Mouse (Mus musculus): ENCODE measurements around the gene Gm9821.
A peak's percentile ranks its signal among the peaks of the same experiment; 100 is the strongest.

Gm9821 gene

DNA sequence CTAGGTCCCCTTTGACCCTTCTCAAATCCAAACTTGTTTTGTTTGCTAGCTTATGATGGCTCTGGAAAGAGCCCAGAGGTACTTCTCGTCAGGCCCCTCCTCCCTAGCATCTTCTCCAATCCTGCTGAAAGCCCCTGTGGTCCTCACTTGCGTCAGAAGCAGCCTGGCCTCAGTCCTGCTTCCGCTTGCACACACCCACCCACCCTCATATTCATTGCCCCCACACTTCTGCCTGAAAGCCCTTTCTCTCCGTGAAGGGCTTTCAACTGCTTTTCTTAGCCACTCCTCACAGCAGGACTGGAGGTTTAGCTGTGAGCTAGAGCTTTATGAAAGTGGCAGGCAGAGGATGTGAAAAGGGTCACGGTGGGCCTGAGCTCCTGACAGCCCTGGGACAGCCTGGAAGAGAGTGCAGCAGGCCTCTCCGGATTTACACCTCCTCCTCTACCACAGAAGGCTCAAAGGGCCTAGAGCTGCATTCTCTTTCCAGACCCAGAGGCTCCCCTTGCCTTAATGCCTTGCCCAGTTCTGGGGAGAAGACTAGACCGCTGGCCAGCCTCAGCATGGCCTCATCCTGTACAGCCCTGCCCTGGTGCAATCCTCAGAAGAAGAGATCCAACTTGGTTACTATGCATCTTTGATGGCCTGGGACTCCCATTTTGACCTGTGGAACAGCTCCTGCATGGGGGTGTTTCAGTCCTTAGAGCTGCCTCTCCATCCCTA, 28.1 kb downstream of the Gm9821 start:
- no peak for DNase-seq

DNA sequence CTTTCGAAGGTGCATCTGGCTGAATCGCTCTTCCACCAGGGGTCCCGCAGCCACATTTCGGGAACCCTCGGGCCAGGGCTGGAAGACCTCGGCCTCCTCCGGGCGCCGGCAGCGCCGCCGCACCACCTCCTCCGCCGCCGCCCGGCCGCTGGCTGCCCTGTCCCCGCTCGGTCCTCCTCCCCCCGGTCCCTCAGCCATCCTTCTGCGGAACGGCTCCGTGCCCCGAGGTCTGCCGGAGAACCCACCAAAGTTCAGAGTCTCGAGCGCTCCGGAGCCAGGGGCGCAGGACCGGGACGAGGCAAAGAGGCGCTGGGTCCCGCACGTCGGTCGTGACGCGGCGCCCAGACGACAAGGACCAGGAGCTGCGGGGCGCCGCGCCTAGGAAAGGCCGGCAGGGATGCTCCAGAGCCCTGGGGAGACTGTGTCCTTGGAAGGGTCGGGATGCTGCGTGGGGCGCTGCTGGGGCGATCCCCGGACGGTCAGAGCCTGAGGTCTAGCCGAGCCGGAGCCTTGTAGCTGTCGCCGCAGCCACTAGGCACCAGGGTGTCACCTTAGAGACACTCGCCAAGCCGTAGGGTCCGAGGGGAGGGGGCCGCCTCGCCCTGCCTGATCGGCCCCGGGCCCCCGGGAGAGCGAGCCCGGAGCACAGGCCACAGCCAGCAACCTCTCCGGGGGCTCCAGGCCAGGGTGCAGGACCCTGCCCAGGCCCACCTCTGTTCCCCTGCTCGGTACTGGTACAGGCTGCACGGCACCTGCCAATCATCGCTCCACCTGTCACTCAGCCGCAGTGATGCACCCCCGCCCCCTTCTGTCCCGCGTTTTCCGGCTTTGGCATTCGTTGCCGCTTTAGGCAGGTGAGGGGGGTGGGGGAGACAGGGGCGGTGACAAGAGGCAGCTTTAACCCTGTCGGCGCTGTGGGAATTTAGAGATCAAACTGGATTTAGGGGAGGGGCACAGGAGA, 30.4 kb downstream of the Gm9821 start, which contains the start of gene Dgkz:
Gene Dgkz (minus strand): TSS at position 284 of the 961 bp plus-strand sequence.
- DNase-seq, result no peak

DNA sequence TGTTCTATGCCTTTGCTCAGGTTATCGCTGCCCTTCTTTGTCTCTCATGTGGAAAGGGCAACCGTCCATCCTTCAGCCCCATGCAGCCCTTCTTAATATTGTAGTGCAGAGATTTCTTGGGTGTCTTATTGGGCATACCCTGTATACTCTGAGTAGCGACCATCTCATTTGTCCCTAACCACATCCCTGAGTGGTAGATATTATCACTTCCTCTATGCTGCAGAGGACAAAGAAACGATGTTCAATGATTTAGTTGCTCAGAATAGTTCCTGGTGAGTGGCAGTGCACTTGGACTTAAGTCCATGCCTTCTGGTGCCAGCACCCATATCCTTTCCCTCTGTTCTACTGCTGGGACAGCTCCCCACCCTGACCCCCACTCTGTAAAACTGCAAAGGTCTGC, 32.5 kb downstream of the Gm9821 start:
- DNase-seq, result no peak

DNA sequence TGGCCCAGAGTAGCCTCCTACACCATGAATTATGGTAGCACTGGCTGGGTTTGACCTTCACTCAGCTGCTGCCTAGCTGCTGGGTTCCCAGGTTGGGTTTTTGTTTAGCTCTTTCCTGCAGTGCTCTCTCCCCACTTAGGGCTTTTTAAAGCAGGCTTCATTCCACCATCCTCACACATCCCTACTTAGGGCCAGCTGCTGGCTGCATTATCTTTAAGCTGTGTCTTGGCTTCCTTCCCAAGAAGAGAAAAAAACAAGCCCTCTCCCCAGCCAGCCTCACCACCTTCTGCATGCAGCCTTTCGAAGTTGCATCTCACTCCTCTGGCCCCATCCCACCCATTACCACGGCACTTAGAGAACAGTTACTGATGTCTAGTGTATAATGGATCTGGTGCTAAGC, 33.0 kb downstream of the Gm9821 start:
- DNase-seq, result no peak

DNA sequence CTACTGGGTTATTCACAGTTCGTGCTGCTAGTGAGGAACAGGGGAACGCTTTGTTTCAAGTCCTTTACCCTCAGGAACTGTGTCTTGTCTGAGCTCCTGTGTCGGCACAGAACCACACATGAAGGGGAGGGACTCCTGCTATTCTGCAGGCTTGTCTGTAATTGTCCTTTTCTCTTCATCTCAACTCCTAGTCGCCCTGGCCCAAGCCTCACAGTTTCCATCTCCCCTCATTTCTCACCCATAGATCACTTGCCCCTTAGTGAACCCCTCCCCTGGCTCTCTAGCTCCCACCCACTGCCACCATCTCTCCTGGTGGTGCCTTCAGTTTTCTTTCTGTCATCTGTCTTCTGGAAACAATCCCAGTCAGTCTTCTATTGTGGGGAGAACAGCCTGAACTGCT, 34.7 kb downstream of the Gm9821 start:
- no peak for DNase-seq

DNA sequence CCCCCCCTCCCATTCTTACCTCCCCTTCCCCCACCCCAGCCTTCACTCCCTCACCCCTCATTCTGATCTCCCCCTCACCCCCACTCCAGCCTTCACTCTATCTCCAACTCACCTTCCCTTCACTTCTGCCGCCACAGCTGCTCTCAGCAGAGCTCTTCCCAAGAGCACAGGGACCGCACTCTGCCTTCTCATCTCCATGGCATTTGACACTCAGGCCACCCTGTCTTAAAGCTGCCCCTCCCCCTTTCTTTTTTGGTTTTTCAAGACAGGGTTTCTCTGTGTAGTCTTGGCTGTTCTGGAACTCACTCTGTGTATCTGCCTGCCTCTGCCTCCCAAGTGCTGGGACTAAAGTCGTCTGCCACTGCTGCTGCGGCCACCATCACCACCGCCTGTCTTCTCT, 35.3 kb downstream of the Gm9821 start:
- no peak for DNase-seq

DNA sequence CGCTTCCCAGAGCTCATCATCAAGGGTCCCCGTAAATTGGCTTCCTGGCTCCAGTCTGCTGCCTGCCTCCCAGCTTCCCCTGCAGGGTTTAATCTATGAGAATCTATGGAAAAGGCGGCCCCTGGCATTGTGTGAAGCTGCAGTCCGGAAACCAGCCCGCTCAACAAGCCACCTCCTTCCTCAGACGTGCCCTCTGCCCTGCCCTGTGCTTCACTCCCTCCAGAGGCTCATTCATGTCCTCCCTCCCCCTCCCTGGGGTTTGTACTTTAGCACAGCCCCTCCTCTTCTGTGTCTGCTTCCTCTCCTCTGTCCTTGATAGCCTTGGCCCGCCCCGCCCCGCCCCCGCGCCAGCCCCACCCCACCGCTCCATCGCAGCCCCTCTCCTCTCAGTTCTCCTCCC, 38.9 kb downstream of the Gm9821 start:
- peak; percentile 86 to 95 for DNase-seq

DNA sequence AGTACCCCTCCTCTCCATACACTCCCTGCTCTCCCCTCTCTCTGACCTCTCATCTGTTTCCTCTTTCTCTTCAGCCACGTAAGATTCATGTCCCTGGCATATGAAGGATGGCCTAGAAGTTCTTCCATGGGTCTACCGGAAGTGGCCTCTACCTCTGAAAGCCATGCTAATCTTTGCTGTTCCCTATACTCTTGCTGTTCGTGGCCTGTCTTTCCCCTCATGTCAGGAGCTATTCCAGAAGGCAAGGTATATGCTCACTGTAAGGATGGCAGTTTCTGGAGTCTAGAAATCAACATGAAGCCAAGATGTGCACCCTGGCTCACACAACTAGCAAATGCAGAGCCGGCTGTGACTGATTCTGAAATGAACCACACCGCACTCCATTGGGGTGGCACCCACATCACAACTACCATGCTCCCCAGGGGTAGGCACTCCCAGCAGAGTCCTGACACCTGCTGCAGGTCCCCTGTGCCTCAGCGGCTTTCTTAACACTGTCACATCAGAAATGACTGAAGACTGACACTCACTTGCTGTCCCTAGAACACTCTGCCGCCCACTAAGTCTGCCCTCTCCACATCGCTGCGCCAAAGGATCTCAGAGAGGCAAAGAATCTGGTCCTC, 39.5 kb downstream of the Gm9821 start:
- DNase-seq, result no peak

DNA sequence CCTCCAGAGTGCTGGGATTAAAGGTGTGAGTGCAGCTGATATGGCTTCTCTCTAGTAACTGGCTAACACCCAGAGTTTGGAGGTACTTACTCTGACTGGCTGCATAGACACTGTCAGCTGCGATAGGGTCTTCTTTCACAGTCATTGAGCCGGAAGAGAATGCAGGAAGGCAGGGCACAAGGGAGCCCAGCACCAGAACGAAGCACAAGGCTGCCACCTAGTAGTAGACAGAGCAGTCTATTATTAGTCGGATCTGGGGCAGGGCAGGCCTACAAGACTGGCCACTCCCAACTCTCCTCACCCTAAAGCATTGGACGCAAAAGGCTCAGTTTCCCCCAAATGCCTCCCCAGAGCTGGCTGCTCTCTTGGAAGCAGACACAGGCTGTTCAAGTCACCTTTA, 40.6 kb downstream of the Gm9821 start:
- DNase-seq, result peak in 1 of 2 experiments; percentile 57

DNA sequence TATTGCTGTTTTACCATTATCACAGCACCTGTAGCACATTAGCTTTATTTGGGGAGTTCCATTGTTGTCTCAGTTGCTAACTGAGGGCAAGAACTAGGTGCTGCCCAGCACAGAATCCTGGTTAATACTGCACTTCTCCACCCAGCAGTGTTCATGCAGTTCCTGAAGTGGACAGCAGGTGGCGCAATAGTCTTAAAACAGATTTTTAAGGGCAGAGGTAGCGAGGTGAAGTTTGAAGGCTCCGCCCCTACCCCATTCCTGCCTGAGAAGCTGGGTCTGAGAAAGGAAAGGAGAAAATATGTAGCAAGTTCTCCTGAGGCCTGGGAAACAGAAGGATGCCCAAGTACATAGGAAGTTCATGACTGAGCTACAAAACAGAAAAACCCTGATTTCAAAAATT, 42.0 kb downstream of the Gm9821 start:
- peak; percentile 89 to 98 for DNase-seq

DNA sequence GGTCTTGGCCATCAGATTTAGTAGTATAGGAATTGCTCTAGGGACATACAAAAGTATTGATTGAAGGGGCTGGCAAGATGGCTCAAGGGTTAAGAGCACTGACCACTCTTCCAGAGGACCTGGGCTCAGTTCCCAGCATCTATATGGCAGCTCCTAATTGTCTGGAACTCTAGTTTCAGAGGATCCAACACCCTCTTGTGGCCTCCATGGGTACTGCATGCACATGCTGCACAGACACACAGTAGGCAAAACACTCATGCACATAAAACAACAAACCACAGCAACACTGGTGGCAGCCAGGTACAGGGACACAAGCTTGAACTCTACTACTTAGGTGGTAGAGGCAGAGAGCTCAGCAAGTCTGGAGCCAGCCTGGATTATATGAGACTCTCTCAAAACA, 44.2 kb downstream of the Gm9821 start:
- peak in 1 of 2 experiments; percentile 30 for DNase-seq

DNA sequence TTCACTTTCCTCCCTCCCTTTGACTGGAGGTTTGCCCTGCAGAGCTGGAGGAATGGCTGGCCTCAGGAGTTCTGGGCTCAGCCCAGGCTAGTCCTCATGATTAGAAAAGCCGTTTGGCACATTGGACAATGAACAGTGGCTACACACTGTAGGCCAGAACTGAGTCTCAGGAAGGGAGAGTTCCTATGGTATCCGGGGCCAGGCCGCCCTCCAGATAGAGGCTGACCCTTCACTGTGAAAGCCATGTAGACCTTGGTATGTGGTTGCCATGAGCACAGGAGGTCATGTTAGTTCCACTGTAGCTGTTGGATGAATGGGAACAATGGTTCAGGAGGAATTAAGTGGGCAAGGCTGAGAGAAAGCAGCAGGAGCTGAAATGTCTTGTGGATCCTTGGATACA, 47.9 kb downstream of the Gm9821 start:
- no peak for DNase-seq

DNA sequence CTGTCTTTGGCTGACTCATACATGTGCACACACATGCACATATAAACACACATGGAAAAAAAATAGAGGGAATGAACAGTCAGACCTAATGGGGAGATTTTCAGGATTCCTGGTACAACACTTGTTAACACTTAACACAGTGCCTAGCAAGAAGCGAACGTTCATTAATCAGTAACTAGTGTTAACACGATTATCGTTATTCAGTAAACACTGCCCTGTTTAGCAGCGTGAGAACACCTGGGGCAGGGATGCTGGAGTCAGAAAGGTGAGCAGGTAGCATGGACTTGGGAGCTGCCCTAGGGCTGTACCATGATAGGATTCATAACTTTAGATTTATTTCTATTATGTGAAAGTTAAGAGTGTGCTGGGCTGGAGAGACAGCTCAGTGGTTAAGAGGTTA, 50.5 kb downstream of the Gm9821 start:
- peak; percentile 43 to 76 for DNase-seq

Data from kidney, postnatal 25 days (tissue).